Mouse (Mus musculus) heart, adult 2 months (tissue): ENCODE measurements around the gene Slc4a8. TPM values are rescaled to one million over a fixed set of nuclear protein-coding genes. Genes with fewer than 3 reads are reported as not detected.

Experiments
- DNase-seq, 2 experiments: peaks; one replicate each; pipeline ENCODE4 v3.0.0; 2021
- H3K27ac ChIP-seq: fragments of 200-600 bp; 2 replicates; pipeline ENCODE4 v1.8.1; 2022
- H3K27me3 ChIP-seq: fragments of 200-500 bp; 2 replicates; pipeline ENCODE4 v1.6.1; 2012; ENCODE audit warnings: mild to moderate bottlenecking, low read length, inconsistent platforms, mixed read lengths; ENCODE audit not compliant: control insufficient read depth, insufficient read depth
- H3K36me3 ChIP-seq: fragments of 200-500 bp; 2 replicates; pipeline ENCODE4 v1.6.1; 2012; ENCODE audit warnings: low read length, inconsistent platforms; ENCODE audit not compliant: control insufficient read depth, insufficient read depth
- H3K4me1 ChIP-seq: fragments of 200-500 bp; 2 replicates; pipeline ENCODE4 v1.6.1; 2011; ENCODE audit warnings: low read length; ENCODE audit not compliant: control insufficient read depth, insufficient read depth
- H3K4me3 ChIP-seq: fragments of 200-600 bp; 2 replicates; pipeline ENCODE4 v1.8.1; 2022
- H3K79me2 ChIP-seq: fragments of 200-500 bp; replicated peaks from 2 replicates; pipeline ENCODE4 v1.6.1; 2012; ENCODE audit warnings: mild to moderate bottlenecking, inconsistent platforms, low read length, moderate library complexity, mixed read lengths; ENCODE audit not compliant: control insufficient read depth, insufficient read depth
- H3K9ac ChIP-seq: fragments of 200-500 bp; 2 replicates; pipeline ENCODE4 v1.6.1; 2012; ENCODE audit warnings: low read depth, mild to moderate bottlenecking, control low read depth, inconsistent platforms, low read length, mixed read lengths
- CTCF ChIP-seq: fragments of 200-600 bp; IDR thresholded peaks from 2 replicates; pipeline ENCODE4 v1.8.1; 2022; ENCODE audit warnings: antibody characterized with exemption, mild to moderate bottlenecking, moderate library complexity
- EP300 ChIP-seq: fragments of 200-500 bp; IDR thresholded peaks from 2 replicates; pipeline ENCODE4 v1.6.1; 2011; ENCODE audit warnings: low read depth, low read length, control low read depth; ENCODE audit not compliant: insufficient read depth
- POLR2A ChIP-seq: fragments of 200-500 bp; IDR thresholded peaks from 2 replicates; pipeline ENCODE4 v1.6.1; 2011; ENCODE audit warnings: mild to moderate bottlenecking, low read depth, low read length, control low read depth; ENCODE audit not compliant: insufficient read depth
- WGBS: fragments of 180-500 bp; shearing (Covaris S2); methylation state at CpG from one replicate; pipeline ENCODE4 v1.1.7; 2018; 5-methylcytosine and 5-hydroxymethylcytosine counted together
- intact Hi-C: fragments of 180-260 bp; cut with DNase I; formaldehyde crosslinking; loops from one replicate; pipeline ENCODE4 v1.15.1; 2025
- polyA plus RNA-seq: library from polyadenylated mRNA; depleted of rRNA; stranded (reverse); fragments of >200 nt; gene quantifications from 2 replicates; pipeline ENCODE4 v1.2.3, GENCODE M21; 2012
- total RNA-seq, 2 experiments: library from RNA; stranded (reverse); gene quantifications; 2 replicates each; pipeline ENCODE4 v1.2.3; 2021

Gene Slc4a8
- total and polyA plus RNA-seq, 3 experiments = 0.96 to 4.1 (median 2.8) TPM

DNA sequence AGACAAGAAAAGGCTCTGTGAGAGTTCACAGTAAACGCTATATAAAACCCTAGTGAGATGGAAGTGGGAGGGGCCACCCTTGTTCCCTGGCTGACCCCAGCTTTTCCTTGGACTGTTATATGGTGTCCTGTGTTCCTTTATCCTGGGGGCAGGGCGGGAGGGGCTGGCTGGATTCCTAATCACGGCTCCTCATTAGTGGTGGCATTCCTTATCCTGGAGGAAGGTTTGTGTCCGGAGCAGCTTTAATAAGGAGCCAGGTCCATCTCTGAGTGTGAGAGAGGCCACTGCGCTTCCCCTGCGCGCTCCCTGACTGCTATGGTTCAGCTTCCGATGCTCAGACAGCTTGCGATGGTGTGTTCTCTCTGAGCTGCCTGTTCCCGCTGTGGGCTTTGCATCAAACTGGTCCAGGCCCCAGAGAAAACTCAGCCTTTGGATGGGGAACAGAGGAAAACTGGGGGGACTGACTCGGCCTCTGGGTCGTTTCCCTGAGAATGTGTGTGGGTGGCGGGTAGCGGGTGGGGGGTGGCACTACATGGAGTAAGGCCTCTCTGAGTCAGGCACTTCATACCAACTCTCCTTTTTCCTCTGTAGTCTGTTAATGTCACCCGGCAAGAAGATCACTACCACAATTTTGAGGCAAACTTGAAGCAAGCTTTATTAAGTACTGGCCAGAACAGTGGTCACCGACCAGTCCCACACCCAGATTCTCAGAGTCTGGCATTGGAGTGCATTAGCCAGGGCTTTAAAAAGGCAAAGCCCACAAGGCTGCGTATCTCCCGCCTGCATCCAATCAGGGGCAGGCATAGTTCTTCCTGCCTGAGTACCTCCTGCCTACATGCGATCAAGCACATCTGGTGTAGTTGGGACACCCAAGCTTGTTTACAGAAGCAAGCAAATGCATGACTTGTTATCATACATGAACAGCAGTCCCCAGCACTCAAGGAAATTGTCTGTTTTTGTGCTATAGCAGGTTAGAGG is 13.9 kb downstream of the Slc4a8 start:
- TF ChIP-seq POLR2A (no peak), EP300 (no peak), CTCF (no peak)
- H3K27ac ChIP-seq = no peak overlapping the region
- H3K9ac ChIP-seq = no peak overlapping the region
- intact Hi-C loops = no loop called here
- H3K4me1 ChIP-seq = no peaks in the 10 kb centered on the region
- 56% methylated on average over 19 of the region's 19 CpGs for WGBS
- no peak for DNase-seq
- no peaks in the 10 kb centered on the region for H3K79me2 ChIP-seq
- H3K4me3 ChIP-seq = no peak overlapping the region
- no peaks in the 10 kb centered on the region for H3K36me3 ChIP-seq
- H3K27me3 ChIP-seq = no peaks in the 10 kb centered on the region

- no peaks in the 10 kb centered on the region for H3K79me2 ChIP-seq
- no peak overlapping the region for H3K27ac ChIP-seq
- intact Hi-C loops = no loop called here
- H3K27me3 ChIP-seq = no peaks in the 10 kb centered on the region
- H3K9ac ChIP-seq = no peak overlapping the region
- H3K4me3 ChIP-seq = no peak overlapping the region
- 92% methylated on average over 3 of the region's 3 CpGs for WGBS
- DNase-seq = no peak
- no peaks in the 10 kb centered on the region for H3K4me1 ChIP-seq
- no peak for TF ChIP-seq POLR2A
- TF ChIP-seq EP300 = no peak
- H3K36me3 ChIP-seq = no peaks in the 10 kb centered on the region
These were observed 14.9 kb downstream of the Slc4a8 start for GRCm38 (mm10) chr15:100776424-100776823.

- Histone ChIP-seq H3K9ac (no peak overlapping the region), H3K79me2 (no peaks in the 10 kb centered on the region), H3K36me3 (no peaks in the 10 kb centered on the region), H3K27ac (no peak overlapping the region), H3K4me3 (no peak overlapping the region), H3K27me3 (no peaks in the 10 kb centered on the region), H3K4me1 (no peaks in the 10 kb centered on the region)
- 60% methylated on average over 32 of the region's 32 CpGs for WGBS
- intact Hi-C loops = no loop called here
- TF ChIP-seq POLR2A = no peak
- no peak for TF ChIP-seq EP300
- DNase-seq = peak; percentile 31 to 32
These were observed 15.8 kb downstream of the Slc4a8 start for GRCm38 (mm10) chr15:100777020-100778016.

DNA sequence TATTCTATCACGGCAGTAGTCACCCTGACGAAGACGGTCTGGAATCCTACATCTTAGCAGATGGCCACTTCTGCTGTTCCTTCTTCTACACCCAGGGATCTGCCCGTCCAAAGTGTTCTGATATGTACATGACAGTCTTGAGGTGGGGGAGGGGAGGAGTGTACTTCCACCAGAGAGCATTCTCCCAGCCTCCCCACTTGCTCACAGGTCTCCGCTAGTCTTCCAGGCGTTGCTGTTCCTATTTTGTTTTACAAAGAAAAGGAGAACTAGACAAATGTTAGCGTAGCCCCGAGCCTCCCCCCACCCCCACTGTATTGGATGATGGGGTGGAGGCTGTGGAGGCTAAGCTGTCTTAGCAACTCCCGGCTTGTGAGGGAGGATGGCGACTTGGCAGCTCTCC is 18.3 kb downstream of the Slc4a8 start:
- H3K27me3 ChIP-seq = no peaks in the 10 kb centered on the region
- H3K4me1 ChIP-seq = no peaks in the 10 kb centered on the region
- no peaks in the 10 kb centered on the region for H3K79me2 ChIP-seq
- H3K4me3 ChIP-seq = no peak overlapping the region
- H3K9ac ChIP-seq = no peak overlapping the region
- TF ChIP-seq EP300 (no peak), CTCF (no peak), POLR2A (no peak)
- no peak overlapping the region for H3K27ac ChIP-seq
- no peaks in the 10 kb centered on the region for H3K36me3 ChIP-seq
- intact Hi-C loops = no loop called here
- peak in 1 of 2 experiments; percentile 9 for DNase-seq
- WGBS = 52% methylated on average over 10 of the region's 10 CpGs

DNA sequence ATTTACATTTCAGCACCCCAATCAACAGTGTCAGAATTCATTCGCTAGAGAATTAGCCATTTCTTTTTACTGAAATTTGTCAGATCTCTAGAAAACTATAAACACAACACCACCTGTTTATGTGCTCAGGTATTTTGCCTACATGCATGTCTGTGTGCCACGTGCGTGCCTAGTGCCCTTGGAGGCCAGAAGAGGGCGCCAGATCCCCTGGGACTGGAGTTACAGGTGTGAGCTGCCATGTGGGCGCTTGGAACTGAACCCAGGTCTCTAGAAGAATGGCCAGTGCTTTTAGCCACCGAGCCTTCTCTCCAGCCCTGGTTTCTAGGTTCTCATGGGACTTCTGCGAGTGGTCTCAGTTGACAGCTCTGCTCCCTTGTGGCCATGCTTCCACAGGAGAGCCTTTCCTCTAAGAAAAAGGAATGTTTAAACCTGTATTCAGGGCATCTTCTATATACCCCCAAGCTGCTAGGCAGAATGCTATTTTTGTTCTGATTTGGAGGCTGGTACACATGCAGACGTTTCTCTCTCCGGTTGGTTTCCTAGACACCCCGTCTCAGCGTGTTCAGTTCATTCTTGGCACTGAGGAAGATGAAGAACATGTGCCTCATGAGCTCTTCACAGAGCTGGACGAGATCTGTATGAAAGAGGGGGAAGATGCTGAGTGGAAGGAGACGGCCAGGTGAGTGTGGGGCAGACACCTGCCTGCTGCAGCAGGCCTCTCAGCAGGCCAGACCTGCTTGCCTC is 21.9 kb downstream of the Slc4a8 start:
- no peak for DNase-seq
- Histone ChIP-seq H3K4me1 (no peaks in the 10 kb centered on the region), H3K79me2 (no peaks in the 10 kb centered on the region), H3K9ac (no peak overlapping the region), H3K36me3 (no peaks in the 10 kb centered on the region), H3K27me3 (no peaks in the 10 kb centered on the region), H3K27ac (no peak overlapping the region), H3K4me3 (no peak overlapping the region)
- TF ChIP-seq POLR2A = no peak
- TF ChIP-seq CTCF = 0 out of 2 replicates have a peak, but pooled peaks have one; percentile 4
- 87% methylated on average over 13 of the region's 13 CpGs for WGBS
- intact Hi-C loops = no loop called here
